Mouse (Mus musculus): ENCODE results near the gene Klhl29. TPM values are rescaled to one million over a fixed set of nuclear protein-coding genes. Genes with fewer than 3 reads are reported as not detected.
A peak's percentile ranks its signal among the peaks of the same experiment; 100 is the strongest.

Klhl29 gene
- polyA plus RNA-seq, 1 experiment from 2014 or later, result 9.5 TPM

- Histone ChIP-seq H3K27me3 (ENCODE audit: control insufficient read depth, insufficient read depth, low read length) (no peaks in the 10 kb centered on the region), H3K27ac (replicated peaks; ENCODE audit: low read depth, low read length) (peak overlapping the region; percentile 52; the same call in 1 of the 2 replicates), H3K4me3 (replicated peaks; ENCODE audit: low read depth, low read length) (no peak overlapping the region), H3K9me3 (ENCODE audit: control insufficient read depth, low read length) (no peaks in the 10 kb centered on the region), H3K36me3 (ENCODE audit: control insufficient read depth, insufficient read depth, low read length) (peaks cover 9% of the 10 kb centered on the region), H3K4me1 (ENCODE audit: control insufficient read depth, insufficient read depth, low read length) (peaks cover 4% of the 10 kb centered on the region; the same call in 1 of the 2 replicates), H3K4me2 (ENCODE audit: low read length) (no peak overlapping the region), H3K9ac (replicated peaks; ENCODE audit: low read length) (no peak overlapping the region)
- WGBS, result 61% methylated on average over 2 of the region's 2 CpGs
- DNase-seq (no peak), ATAC-seq (ENCODE audit: low FRiP score, low TSS enrichment) (no peak)
Observed at GRCm38 (mm10) chr12:5107795-5108194, 267.7 kb downstream of the Klhl29 start.

- ATAC-seq (ENCODE audit: low FRiP score, low TSS enrichment) (no peak), DNase-seq (no peak)
- H3K4me3 ChIP-seq (replicated peaks; ENCODE audit: low read depth, low read length), result no peak overlapping the region
- no peak overlapping the region for H3K27ac ChIP-seq (replicated peaks; ENCODE audit: low read depth, low read length)
- H3K4me1 ChIP-seq (ENCODE audit: control insufficient read depth, insufficient read depth, low read length), result peaks cover 4% of the 10 kb centered on the region
- no peaks in the 10 kb centered on the region for H3K27me3 ChIP-seq (ENCODE audit: control insufficient read depth, insufficient read depth, low read length)
- no peak overlapping the region for H3K4me2 ChIP-seq (ENCODE audit: low read length)
- no peaks in the 10 kb centered on the region for H3K9me3 ChIP-seq (ENCODE audit: control insufficient read depth, low read length)
- WGBS, result 90% methylated on average over 9 of the region's 9 CpGs
- no peak overlapping the region for H3K9ac ChIP-seq (replicated peaks; ENCODE audit: low read length)
- peaks cover 14% of the 10 kb centered on the region for H3K36me3 ChIP-seq (ENCODE audit: control insufficient read depth, insufficient read depth, low read length)
Observed at GRCm38 (mm10) chr12:5104422-5105052, 270.9 kb downstream of the Klhl29 start.

GRCm38 (mm10) chr12:5101411-5102024 is 274.0 kb downstream of the Klhl29 start:
- no peak for ATAC-seq (ENCODE audit: low FRiP score, low TSS enrichment)

GRCm38 (mm10) chr12:5099572-5099971 is 275.9 kb downstream of the Klhl29 start:
- Histone ChIP-seq H3K4me1 (ENCODE audit: control insufficient read depth, insufficient read depth, low read length) (no peaks in the 10 kb centered on the region; the same call in 1 of the 2 replicates), H3K36me3 (ENCODE audit: control insufficient read depth, insufficient read depth, low read length) (peaks cover 14% of the 10 kb centered on the region), H3K9ac (replicated peaks; ENCODE audit: low read length) (no peak overlapping the region), H3K4me2 (ENCODE audit: low read length) (no peak overlapping the region), H3K27ac (replicated peaks; ENCODE audit: low read depth, low read length) (no peak overlapping the region), H3K27me3 (ENCODE audit: control insufficient read depth, insufficient read depth, low read length) (no peaks in the 10 kb centered on the region), H3K9me3 (ENCODE audit: control insufficient read depth, low read length) (no peaks in the 10 kb centered on the region), H3K4me3 (replicated peaks; ENCODE audit: low read depth, low read length) (no peak overlapping the region)
- 93% methylated on average over 9 of the region's 9 CpGs for WGBS
- ATAC-seq (ENCODE audit: low FRiP score, low TSS enrichment), result no peak
- peak; percentile 70 for DNase-seq

More at GRCm38 (mm10) chr12:5101411-5102024, 274.0 kb downstream of the Klhl29 start:
- Histone ChIP-seq H3K36me3 (ENCODE audit: control insufficient read depth, insufficient read depth, low read length) (peaks cover 14% of the 10 kb centered on the region), H3K9me3 (ENCODE audit: control insufficient read depth, low read length) (no peaks in the 10 kb centered on the region), H3K27ac (replicated peaks; ENCODE audit: low read depth, low read length) (no peak overlapping the region), H3K4me1 (ENCODE audit: control insufficient read depth, insufficient read depth, low read length) (no peaks in the 10 kb centered on the region; the same call in 1 of the 2 replicates), H3K27me3 (ENCODE audit: control insufficient read depth, insufficient read depth, low read length) (no peaks in the 10 kb centered on the region), H3K4me3 (replicated peaks; ENCODE audit: low read depth, low read length) (no peak overlapping the region), H3K9ac (replicated peaks; ENCODE audit: low read length) (no peak overlapping the region), H3K4me2 (ENCODE audit: low read length) (no peak overlapping the region)
- peak; percentile 58 for DNase-seq
- WGBS, result 73% methylated on average over 13 of the region's 13 CpGs

- Histone ChIP-seq H3K4me1 (ENCODE audit: control insufficient read depth, insufficient read depth, low read length) (peaks cover 17% of the 10 kb centered on the region), H3K9ac (replicated peaks; ENCODE audit: low read length) (no peak overlapping the region), H3K27me3 (ENCODE audit: control insufficient read depth, insufficient read depth, low read length) (no peaks in the 10 kb centered on the region), H3K27ac (replicated peaks; ENCODE audit: low read depth, low read length) (peak overlapping the region; percentile 81), H3K4me2 (ENCODE audit: low read length) (no peak overlapping the region), H3K36me3 (ENCODE audit: control insufficient read depth, insufficient read depth, low read length) (peaks cover 46% of the 10 kb centered on the region), H3K4me3 (replicated peaks; ENCODE audit: low read depth, low read length) (no peak overlapping the region), H3K9me3 (ENCODE audit: control insufficient read depth, low read length) (no peaks in the 10 kb centered on the region)
- ATAC-seq (ENCODE audit: low FRiP score, low TSS enrichment), result peak; percentile 41; the same call in 1 of the 2 replicates
- DNase-seq, result peak; percentile 38
- 19% methylated on average over 1 of the region's 1 CpGs for WGBS
Observed at GRCm38 (mm10) chr12:5088639-5089038, 286.8 kb downstream of the Klhl29 start.

GRCm38 (mm10) chr12:5087787-5088519 is 287.5 kb downstream of the Klhl29 start:
- Histone ChIP-seq H3K4me3 (replicated peaks; ENCODE audit: low read depth, low read length) (no peak overlapping the region), H3K27ac (replicated peaks; ENCODE audit: low read depth, low read length) (peak overlapping the region; percentile 81), H3K27me3 (ENCODE audit: control insufficient read depth, insufficient read depth, low read length) (no peaks in the 10 kb centered on the region), H3K4me1 (ENCODE audit: control insufficient read depth, insufficient read depth, low read length) (peaks cover 17% of the 10 kb centered on the region), H3K9me3 (ENCODE audit: control insufficient read depth, low read length) (no peaks in the 10 kb centered on the region), H3K9ac (replicated peaks; ENCODE audit: low read length) (no peak overlapping the region), H3K36me3 (ENCODE audit: control insufficient read depth, insufficient read depth, low read length) (peaks cover 46% of the 10 kb centered on the region), H3K4me2 (ENCODE audit: low read length) (peak overlapping the region; percentile 12; the same call in 1 of the 2 replicates)
- DNase-seq (peak; percentile 87), ATAC-seq (ENCODE audit: low FRiP score, low TSS enrichment) (peak; percentile 81)
- 35% methylated on average over 10 of the region's 10 CpGs for WGBS

GRCm38 (mm10) chr12:5084714-5085113 is 290.8 kb downstream of the Klhl29 start:
- peaks cover 44% of the 10 kb centered on the region for H3K36me3 ChIP-seq (ENCODE audit: control insufficient read depth, insufficient read depth, low read length)
- H3K4me1 ChIP-seq (ENCODE audit: control insufficient read depth, insufficient read depth, low read length), result peaks cover 17% of the 10 kb centered on the region
- ATAC-seq (ENCODE audit: low FRiP score, low TSS enrichment) (no peak), DNase-seq (no peak)
- H3K27ac ChIP-seq (replicated peaks; ENCODE audit: low read depth, low read length), result no peak overlapping the region
- WGBS, result 94% methylated on average over 5 of the region's 5 CpGs
- H3K9ac ChIP-seq (replicated peaks; ENCODE audit: low read length), result no peak overlapping the region
- no peaks in the 10 kb centered on the region for H3K9me3 ChIP-seq (ENCODE audit: control insufficient read depth, low read length)
- no peak overlapping the region for H3K4me2 ChIP-seq (ENCODE audit: low read length)
- H3K4me3 ChIP-seq (replicated peaks; ENCODE audit: low read depth, low read length), result no peak overlapping the region
- no peaks in the 10 kb centered on the region for H3K27me3 ChIP-seq (ENCODE audit: control insufficient read depth, insufficient read depth, low read length)

- Histone ChIP-seq H3K36me3 (ENCODE audit: control insufficient read depth, insufficient read depth, low read length) (peaks cover 38% of the 10 kb centered on the region), H3K4me1 (ENCODE audit: control insufficient read depth, insufficient read depth, low read length) (no peaks in the 10 kb centered on the region), H3K4me3 (replicated peaks; ENCODE audit: low read depth, low read length) (no peak overlapping the region), H3K4me2 (ENCODE audit: low read length) (no peak overlapping the region), H3K27ac (replicated peaks; ENCODE audit: low read depth, low read length) (no peak overlapping the region), H3K9me3 (ENCODE audit: control insufficient read depth, low read length) (no peaks in the 10 kb centered on the region), H3K9ac (replicated peaks; ENCODE audit: low read length) (no peak overlapping the region), H3K27me3 (ENCODE audit: control insufficient read depth, insufficient read depth, low read length) (no peaks in the 10 kb centered on the region)
- no peak for ATAC-seq (ENCODE audit: low FRiP score, low TSS enrichment)
- DNase-seq, result no peak
- 91% methylated on average over 4 of the region's 4 CpGs for WGBS
Observed at GRCm38 (mm10) chr12:5081480-5081879, 294.0 kb downstream of the Klhl29 start.

All from midbrain, embryonic 14.5 days (tissue).